Mouse (Mus musculus) thymus, adult 2 months (tissue): ENCODE measurements around the gene Tmem120b. TPM values are rescaled to one million over a fixed set of nuclear protein-coding genes. Genes with fewer than 3 reads are reported as not detected.
A peak's percentile ranks its signal among the peaks of the same experiment; 100 is the strongest.

ENCODE experiments used
- DNase-seq: peaks from one replicate; pipeline ENCODE4 v3.0.0; 2021
- H3K27ac ChIP-seq: fragments of 200-500 bp; 2 replicates; pipeline ENCODE4 v1.5.1; 2012; ENCODE audit warnings: low read length, control low read depth; ENCODE audit not compliant: control insufficient read depth, insufficient read depth
- H3K27me3 ChIP-seq: fragments of 200-500 bp; 2 replicates; pipeline ENCODE4 v1.6.1; 2012; ENCODE audit warnings: mild to moderate bottlenecking, low read length, moderate library complexity, mixed read lengths; ENCODE audit not compliant: control insufficient read depth, insufficient read depth
- H3K36me3 ChIP-seq: fragments of 200-500 bp; 2 replicates; pipeline ENCODE4 v1.6.1; 2012; ENCODE audit warnings: mild to moderate bottlenecking, low read length, moderate library complexity; ENCODE audit not compliant: control insufficient read depth, insufficient read depth
- H3K4me1 ChIP-seq: fragments of 200-500 bp; replicated peaks from 2 replicates; pipeline ENCODE4 v1.6.1; 2012; ENCODE audit warnings: low read length; ENCODE audit not compliant: control insufficient read depth, insufficient read depth
- H3K4me3 ChIP-seq: fragments of 200-500 bp; 2 replicates; pipeline ENCODE4 v1.5.1; 2012; ENCODE audit warnings: mild to moderate bottlenecking, low read length, control low read depth, moderate library complexity; ENCODE audit not compliant: control insufficient read depth, insufficient read depth
- CTCF ChIP-seq: fragments of 200-500 bp; IDR thresholded peaks from 2 replicates; pipeline ENCODE4 v1.5.1; 2012; ENCODE audit warnings: mild to moderate bottlenecking, control low read depth, low read length, moderate library complexity, borderline replicate concordance; ENCODE audit not compliant: control insufficient read depth, poor library complexity, insufficient read depth; ENCODE audit errors: extremely low read depth
- POLR2A ChIP-seq: fragments of 200-500 bp; IDR thresholded peaks from 2 replicates; pipeline ENCODE4 v1.6.1; 2012; ENCODE audit warnings: mild to moderate bottlenecking, low read length, control low read depth, moderate library complexity; ENCODE audit not compliant: control insufficient read depth, poor library complexity, insufficient read depth; ENCODE audit errors: extremely low read depth
- WGBS: fragments of 180-500 bp; shearing (Covaris S2); methylation state at CpG from one replicate; pipeline ENCODE4 v1.1.7; 2018; 5-methylcytosine and 5-hydroxymethylcytosine counted together
- polyA plus RNA-seq: library from polyadenylated mRNA; depleted of rRNA; stranded (reverse); fragments of >200 nt; gene quantifications from 2 replicates; pipeline ENCODE4 v1.2.3, GENCODE M21; 2012

Gene Tmem120b
- polyA plus RNA-seq, 1 experiment = 43.6 TPM

GRCm38 (mm10) chr5:123038115-123038514 lies 30.1 kb upstream of the Tmem120b start:
- no peak for TF ChIP-seq POLR2A
- TF ChIP-seq CTCF = no peak

GRCm38 (mm10) chr5:123039120-123039752 lies 29.0 kb upstream of the Tmem120b start:
- peak; percentile 88 for DNase-seq
- peak overlapping the region; percentile 50 for H3K4me3 ChIP-seq
- peaks cover 37% of the 10 kb centered on the region for H3K4me1 ChIP-seq
- TF ChIP-seq POLR2A (no peak), CTCF (0 out of 2 replicates have a peak, but pooled peaks have one; percentile 30)
- WGBS = 2% methylated on average over 25 of the region's 25 CpGs
- no peaks in the 10 kb centered on the region for H3K27me3 ChIP-seq
- H3K27ac ChIP-seq = peak overlapping the region; percentile 14; the same call in 1 of the 2 replicates
- H3K36me3 ChIP-seq = no peaks in the 10 kb centered on the region

More at GRCm38 (mm10) chr5:123038115-123038514, 30.1 kb upstream of the Tmem120b start:
- Histone ChIP-seq H3K4me1 (peaks cover 37% of the 10 kb centered on the region), H3K36me3 (no peaks in the 10 kb centered on the region), H3K4me3 (no peak overlapping the region), H3K27me3 (no peaks in the 10 kb centered on the region), H3K27ac (no peak overlapping the region)
- 10% methylated on average over 5 of the region's 5 CpGs for WGBS
- no peak for DNase-seq

DNA sequence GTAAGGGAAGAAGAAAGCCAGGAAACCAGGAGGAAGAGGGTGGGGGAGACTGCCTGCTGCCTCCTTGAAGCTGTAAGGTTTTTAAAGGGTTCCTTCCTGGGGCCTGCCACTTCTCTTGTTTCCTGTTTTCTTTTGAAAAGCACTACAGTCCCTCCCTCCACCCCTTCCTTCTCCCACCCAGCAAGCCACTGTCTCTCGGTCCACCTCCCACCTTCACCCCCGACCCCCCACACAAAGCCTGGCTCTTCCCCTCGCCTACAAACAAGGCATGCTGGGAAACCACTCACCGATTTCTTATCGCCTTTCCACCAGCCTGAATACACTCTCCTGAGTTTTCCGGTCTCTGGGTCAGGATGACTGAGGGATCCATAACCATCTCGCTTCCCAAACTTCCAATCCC lies 27.4 kb upstream of the Tmem120b start:
- 14% methylated on average over 7 of the region's 7 CpGs for WGBS
- H3K27me3 ChIP-seq = no peaks in the 10 kb centered on the region
- H3K27ac ChIP-seq = peak overlapping the region; percentile 19; the same call in 1 of the 2 replicates
- peak; percentile 32 for DNase-seq
- H3K4me3 ChIP-seq = no peak overlapping the region
- no peak for TF ChIP-seq CTCF
- TF ChIP-seq POLR2A = no peak
- H3K36me3 ChIP-seq = no peaks in the 10 kb centered on the region
- peaks cover 34% of the 10 kb centered on the region for H3K4me1 ChIP-seq

DNA sequence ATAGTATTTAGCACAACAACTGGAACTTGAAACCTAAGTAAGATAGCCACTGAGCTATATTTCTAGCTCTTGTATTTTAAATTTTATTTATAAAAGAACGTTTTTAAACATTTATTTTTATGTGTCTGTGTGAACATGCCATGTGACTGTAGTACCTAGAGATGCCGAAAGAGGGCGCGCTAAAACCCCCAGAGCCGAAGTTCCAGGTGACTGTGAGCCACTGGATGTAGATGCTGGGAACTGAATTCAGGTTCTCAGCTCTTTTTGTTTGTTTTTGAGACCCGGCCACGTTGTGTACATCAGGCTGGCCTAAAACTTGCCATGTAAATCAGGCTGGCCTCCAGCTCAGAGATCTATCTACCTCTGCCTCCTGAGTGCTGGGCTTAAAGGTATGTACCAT lies 24.4 kb upstream of the Tmem120b start:
- H3K4me1 ChIP-seq = peaks cover 16% of the 10 kb centered on the region
- no peak overlapping the region for H3K27ac ChIP-seq
- no peaks in the 10 kb centered on the region for H3K36me3 ChIP-seq
- H3K27me3 ChIP-seq = no peaks in the 10 kb centered on the region
- 39% methylated on average over 7 of the region's 7 CpGs for WGBS
- TF ChIP-seq CTCF (0 out of 2 replicates have a peak, but pooled peaks have one; percentile 27), POLR2A (no peak)
- DNase-seq = peak; percentile 49
- H3K4me3 ChIP-seq = no peak overlapping the region

DNA sequence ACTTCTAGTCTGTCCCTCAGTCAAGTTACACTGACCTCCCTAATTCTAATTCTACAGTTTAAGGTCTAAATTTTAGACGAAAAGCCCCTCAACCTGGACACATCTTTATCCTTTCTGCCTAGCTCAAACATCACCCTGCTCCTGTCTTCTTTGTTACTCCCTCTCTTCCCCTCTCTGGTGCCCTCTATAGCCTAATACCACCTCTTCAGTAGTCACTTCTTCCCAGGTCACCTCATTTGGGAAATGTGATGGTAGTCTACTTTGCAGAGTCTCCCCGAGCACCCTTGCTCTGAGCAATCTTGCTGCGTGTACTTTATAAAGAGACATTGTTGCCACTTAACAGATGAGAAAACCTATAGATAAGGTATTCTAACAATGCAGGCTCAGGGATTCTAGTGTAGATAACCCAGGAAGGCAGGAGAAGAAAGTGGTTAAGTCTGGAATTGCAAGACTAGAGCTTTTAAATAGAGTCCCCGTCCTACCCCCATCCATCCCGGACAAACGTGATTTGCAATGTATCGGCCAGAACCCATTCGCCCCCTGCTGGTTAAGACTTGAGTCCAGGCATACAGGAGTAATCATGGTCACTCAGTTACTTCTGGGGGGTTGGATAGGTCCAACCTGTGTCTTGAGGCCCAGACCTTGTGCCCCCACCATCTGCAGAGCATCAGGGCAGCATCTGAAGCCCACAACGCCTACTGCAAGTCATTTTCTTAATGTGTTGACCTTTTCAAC lies 22.5 kb upstream of the Tmem120b start:
- no peak overlapping the region for H3K27ac ChIP-seq
- H3K36me3 ChIP-seq = no peaks in the 10 kb centered on the region
- 40% methylated on average over 9 of the region's 9 CpGs for WGBS
- H3K4me3 ChIP-seq = no peak overlapping the region
- no peaks in the 10 kb centered on the region for H3K27me3 ChIP-seq
- DNase-seq = peak; percentile 48
- TF ChIP-seq POLR2A = no peak
- peak; percentile 33; the same call in 1 of the 2 replicates for TF ChIP-seq CTCF
- H3K4me1 ChIP-seq = peaks cover 18% of the 10 kb centered on the region

- TF ChIP-seq CTCF (no peak), POLR2A (no peak)
- Histone ChIP-seq H3K27me3 (no peaks in the 10 kb centered on the region), H3K4me3 (no peak within 1 kb of the TSS), H3K4me1 (peaks cover 13% of the 10 kb centered on the region), H3K36me3 (no peaks in the 10 kb centered on the region), H3K27ac (no peak within 1 kb of the TSS)
- 92% methylated on average over 3 of the region's 3 CpGs for WGBS
- no peak for DNase-seq
These were observed 21.3 kb upstream of the Tmem120b start, which contains the start of gene Morn3 for GRCm38 (mm10) chr5:123046916-123047315. TSS of gene Morn3 (minus strand) at chr5:123047016.

- Histone ChIP-seq H3K27me3 (no peaks in the 10 kb centered on the region), H3K36me3 (no peaks in the 10 kb centered on the region), H3K4me1 (peaks cover 13% of the 10 kb centered on the region), H3K27ac (no peak overlapping the region), H3K4me3 (no peak overlapping the region)
- DNase-seq = peak; percentile 65
- 1% methylated on average over 12 of the region's 12 CpGs for WGBS
- no peak for TF ChIP-seq POLR2A
- TF ChIP-seq CTCF = no peak
These were observed 18.9 kb upstream of the Tmem120b start for GRCm38 (mm10) chr5:123049271-123049670.
